Mouse (Mus musculus): ENCODE results near the gene Zfp292. TPM values are rescaled to one million over a fixed set of nuclear protein-coding genes. Genes with fewer than 3 reads are reported as not detected.

The Zfp292 gene
- total and polyA plus RNA-seq, 3 experiments: 9.5 to 13.6 (median 11.4) TPM

DNA sequence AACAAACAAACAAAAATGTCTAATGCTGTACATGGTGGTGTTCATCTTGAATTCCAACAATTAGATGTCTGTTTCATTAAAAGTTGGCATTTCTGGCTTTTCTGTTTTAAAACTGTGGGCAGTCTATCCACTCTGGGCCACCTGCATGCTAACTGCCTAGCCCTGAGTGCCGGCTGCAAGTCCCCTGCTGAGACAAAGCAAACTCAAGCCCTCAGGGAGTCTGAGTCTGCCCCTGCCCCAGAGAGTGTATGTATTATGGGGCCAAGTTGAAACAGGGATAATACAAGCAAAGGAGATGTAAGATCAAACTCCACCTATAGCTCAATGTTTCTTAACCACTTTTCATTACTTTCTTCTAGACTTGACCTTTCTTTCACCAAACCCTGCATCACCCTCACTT lies 26.8 kb downstream of the Zfp292 start:
- no peak for DNase-seq (ENCODE audit: extremely low read depth)
- peaks cover 10 to 35% of the 10 kb centered on the region in 2 experiments for H3K36me3 ChIP-seq (replicated peaks in 1 of 2; ENCODE audit: control insufficient read depth in 1 of 2, insufficient read depth in 1 of 2, low read length in 1 of 2)
- H3K4me1 ChIP-seq (ENCODE audit: control insufficient read depth in 1 of 2, insufficient read depth in 2 of 2): peaks cover 0 to 6% of the 10 kb centered on the region in 2 experiments; a peak in 1 of 4 replicates
- no peak overlapping the region for H3K4me3 ChIP-seq (replicated peaks in 1 of 3; ENCODE audit: low read depth in 2 of 3, low read length in 2 of 3, poor library complexity in 1 of 3)
- H3K9me3 ChIP-seq (replicated peaks; ENCODE audit: low read length): peaks cover 6% of the 10 kb centered on the region
- no peak for TF ChIP-seq POLR2A (IDR thresholded peaks at IDR 0.05; ENCODE audit: low read depth, low read length)
- TF ChIP-seq KAT2A (IDR thresholded peaks at IDR 0.05; ENCODE audit: insufficient replicate concordance, low read length): no peak
- TF ChIP-seq RCOR1 (conservative IDR thresholded peaks at IDR 0.05; ENCODE audit: low read depth, low read length): no peak
- no peak for TF ChIP-seq USF1 (IDR thresholded peaks at IDR 0.05; ENCODE audit: low read depth, low read length)
- no peak for TF ChIP-seq NELFE (IDR thresholded peaks at IDR 0.05; ENCODE audit: low read depth, low read length)
- no peak for TF ChIP-seq POLR2AphosphoS2 (IDR thresholded peaks at IDR 0.05; ENCODE audit: low read depth, low read length)
- TF ChIP-seq ZKSCAN1 (IDR thresholded peaks at IDR 0.05; ENCODE audit: borderline replicate concordance, low read depth, low read length): no peak
- no peak for TF ChIP-seq MAX (IDR thresholded peaks at IDR 0.05; ENCODE audit: low read length)
- TF ChIP-seq GABPA (IDR thresholded peaks at IDR 0.05; ENCODE audit: insufficient replicate concordance, low read depth, low read length): no peak
- TF ChIP-seq ZMIZ1 (IDR thresholded peaks at IDR 0.05; ENCODE audit: low read depth, low read length): no peak
- TF ChIP-seq JUN (IDR thresholded peaks at IDR 0.05; ENCODE audit: insufficient read depth, low read depth, low read length): no peak
- TF ChIP-seq ZNF384 (IDR thresholded peaks at IDR 0.05; ENCODE audit: low read depth, low read length): no peak
- no peak for TF ChIP-seq ELF1 (IDR thresholded peaks at IDR 0.05; ENCODE audit: low read depth, low read length)
- no peak for TF ChIP-seq RAD21 (IDR thresholded peaks at IDR 0.05; ENCODE audit: low read depth, low read length)
- no peak overlapping the region for H3K9ac ChIP-seq (ENCODE audit: insufficient read depth, low read depth)
- no peak overlapping the region for H3K4me2 ChIP-seq (ENCODE audit: insufficient read depth, low read depth, poor library complexity, severe bottlenecking)
- in situ Hi-C loops (cut with MboI; ENCODE audit: low pct_ligation_motif_present, low pct_unique_long_range_greater_than_20kb, low sequenced_read_pairs) (no loop called here), dilution Hi-C loops (cut with MboI; ENCODE audit: extremely low pct_ligation_motif_present, extremely low pct_unique_long_range_greater_than_20kb, low sequenced_read_pairs) (no loop called here)
- no peak overlapping the region for H3K27ac ChIP-seq (ENCODE audit: insufficient read depth, low read depth)
- peaks cover 32% of the 10 kb centered on the region for H3K79me2 ChIP-seq (replicated peaks; ENCODE audit: control insufficient read depth, extremely low read depth, insufficient read depth, poor library complexity, severe bottlenecking)
- H3K27me3 ChIP-seq (replicated peaks): no peaks in the 10 kb centered on the region

DNA sequence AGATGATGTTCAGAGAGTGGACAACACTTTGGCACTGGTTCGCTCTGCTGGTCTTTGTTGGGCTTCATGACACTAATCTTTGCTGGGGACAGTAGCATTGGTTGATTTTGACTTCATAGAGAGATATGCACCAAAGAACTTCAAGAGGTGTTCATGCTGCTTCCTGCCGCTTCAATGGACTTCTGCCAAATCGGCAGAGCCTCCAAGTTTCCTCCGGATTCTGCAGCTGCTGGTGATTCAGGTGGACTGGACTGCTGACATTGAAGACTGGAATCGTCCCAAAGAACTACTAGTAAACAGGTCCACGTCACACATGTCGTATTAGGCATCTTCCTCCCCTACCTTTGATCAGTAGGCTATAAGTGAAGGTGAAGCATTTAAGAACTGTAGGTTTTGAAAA lies 30.7 kb downstream of the Zfp292 start:
- Histone ChIP-seq H3K79me2 (replicated peaks; ENCODE audit: control insufficient read depth, extremely low read depth, insufficient read depth, poor library complexity, severe bottlenecking) (peaks cover 24% of the 10 kb centered on the region), H3K4me3 (replicated peaks in 1 of 3; ENCODE audit: low read depth in 2 of 3, low read length in 2 of 3, poor library complexity in 1 of 3) (no peak overlapping the region), H3K9ac (ENCODE audit: insufficient read depth, low read depth) (no peak overlapping the region), H3K36me3 (replicated peaks in 1 of 2; ENCODE audit: control insufficient read depth in 1 of 2, insufficient read depth in 1 of 2, low read length in 1 of 2) (peaks cover 10 to 37% of the 10 kb centered on the region in 2 experiments), H3K4me2 (ENCODE audit: insufficient read depth, low read depth, poor library complexity, severe bottlenecking) (no peak overlapping the region), H3K9me3 (replicated peaks; ENCODE audit: low read length) (peaks cover 6% of the 10 kb centered on the region), H3K27me3 (replicated peaks) (no peaks in the 10 kb centered on the region), H3K4me1 (ENCODE audit: control insufficient read depth in 1 of 2, insufficient read depth in 2 of 2) (peaks cover 0 to 11% of the 10 kb centered on the region in 2 experiments; a peak in 2 of 4 replicates), H3K27ac (ENCODE audit: insufficient read depth, low read depth) (no peak overlapping the region)
- TF ChIP-seq SMC3 (IDR thresholded peaks at IDR 0.05; ENCODE audit: low read depth, low read length) (no peak), ZMIZ1 (IDR thresholded peaks at IDR 0.05; ENCODE audit: low read depth, low read length) (no peak), TBP (conservative IDR thresholded peaks at IDR 0.05; ENCODE audit: low read depth, low read length) (no peak), KAT2A (IDR thresholded peaks at IDR 0.05; ENCODE audit: insufficient replicate concordance, low read length) (no peak), UBTF (IDR thresholded peaks at IDR 0.05; ENCODE audit: low read depth, low read length) (no peak)
- DNase-seq (ENCODE audit: extremely low read depth): no peak
- in situ Hi-C loops (cut with MboI; ENCODE audit: low pct_ligation_motif_present, low pct_unique_long_range_greater_than_20kb, low sequenced_read_pairs): no loop called here
- dilution Hi-C loops (cut with MboI; ENCODE audit: extremely low pct_ligation_motif_present, extremely low pct_unique_long_range_greater_than_20kb, low sequenced_read_pairs): no loop called here
